Mouse (Mus musculus): ENCODE results near the gene Stard3. TPM values are rescaled to one million over a fixed set of nuclear protein-coding genes. Genes with fewer than 3 reads are reported as not detected.

The Stard3 gene
- total and polyA plus RNA-seq, 3 experiments = 53.0 to 62.5 TPM; not detected in 1

DNA sequence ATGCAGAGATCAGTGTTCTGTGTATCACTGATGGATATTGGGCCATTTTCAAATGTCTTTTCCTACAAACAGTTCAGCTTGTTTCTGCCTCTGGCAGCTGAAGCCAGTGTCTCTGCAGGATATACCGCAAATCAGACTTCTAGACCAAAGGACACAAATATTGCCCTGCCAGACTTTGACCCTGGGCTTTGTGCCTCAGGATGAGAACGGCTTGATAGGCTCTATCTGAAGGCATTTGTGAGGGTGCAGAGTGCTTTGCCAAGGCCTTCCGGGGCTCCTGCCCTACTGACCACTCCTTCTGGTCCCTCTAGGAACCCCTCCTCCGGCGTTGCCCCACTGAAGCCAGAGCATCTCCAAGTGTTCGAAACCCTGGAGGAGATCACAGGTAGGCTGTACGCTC, 68.4 kb downstream of the Stard3 start:
- Histone ChIP-seq H3K9ac (ENCODE audit: control insufficient read depth, low read depth, low read length, poor library complexity, severe bottlenecking) (no peak overlapping the region), H3K79me2 (ENCODE audit: control insufficient read depth, insufficient read depth, low read length, poor library complexity) (no peaks in the 10 kb centered on the region), H3K4me3 (ENCODE audit: control insufficient read depth in 1 of 2, insufficient read depth in 1 of 2, low read depth in 2 of 2, low read length in 2 of 2) (no peak overlapping the region), H3K27ac (ENCODE audit: control insufficient read depth, low read depth, low read length) (no peak overlapping the region), H3K36me3 (ENCODE audit: control insufficient read depth in 1 of 2, insufficient read depth in 2 of 2, low read length in 2 of 2) (no peaks in the 10 kb centered on the region), H3K9me3 (replicated peaks; ENCODE audit: insufficient read depth, low read length) (no peaks in the 10 kb centered on the region), H3K27me3 (ENCODE audit: control insufficient read depth in 1 of 2, insufficient read depth in 2 of 2, low read length in 2 of 2) (peaks cover 14 to 15% of the 10 kb centered on the region in 2 experiments), H3K4me1 (ENCODE audit: control insufficient read depth in 1 of 2, insufficient read depth in 2 of 2, low read length in 2 of 2) (no peaks in the 10 kb centered on the region)
- DNase-seq (ENCODE audit: low read depth, low spot score) = no peak
- no peak for TF ChIP-seq USF2 (IDR thresholded peaks at IDR 0.05; ENCODE audit: borderline replicate concordance in 1 of 2, insufficient read depth in 1 of 2, low read depth in 1 of 2, low read length in 2 of 2)
- TF ChIP-seq MYB (IDR thresholded peaks at IDR 0.05; ENCODE audit: low read depth, low read length) = no peak
- no peak for TF ChIP-seq MXI1 (IDR thresholded peaks at IDR 0.05; ENCODE audit: low read depth, low read length)
- no peak for TF ChIP-seq GATA1 (IDR thresholded peaks at IDR 0.05; ENCODE audit: low read depth, low read length)
- TF ChIP-seq E2F4 (IDR thresholded peaks at IDR 0.05; ENCODE audit: borderline replicate concordance, low read depth, low read length) = no peak
- no peak for TF ChIP-seq TCF12 (IDR thresholded peaks at IDR 0.05; ENCODE audit: low read depth, low read length)
- TF ChIP-seq BHLHE40 (IDR thresholded peaks at IDR 0.05; ENCODE audit: borderline replicate concordance, low read depth, low read length) = no peak
- no peak for TF ChIP-seq ZC3H11A (IDR thresholded peaks at IDR 0.05; ENCODE audit: low read depth, low read length)
- no peak for TF ChIP-seq ZMIZ1 (IDR thresholded peaks at IDR 0.05; ENCODE audit: low read depth, low read length)
- no peak for TF ChIP-seq MAX (IDR thresholded peaks at IDR 0.05; ENCODE audit: low read length)
- no peak for TF ChIP-seq CHD2 (IDR thresholded peaks at IDR 0.05; ENCODE audit: low read length)
- no peak for TF ChIP-seq EP300 (IDR thresholded peaks at IDR 0.05; ENCODE audit: low read depth in 1 of 2, low read length in 2 of 2)
- TF ChIP-seq MAZ (IDR thresholded peaks at IDR 0.05; ENCODE audit: low read depth, low read length) = no peak
- no peak for TF ChIP-seq CHD1 (IDR thresholded peaks at IDR 0.05; ENCODE audit: low read depth, low read length)

DNA sequence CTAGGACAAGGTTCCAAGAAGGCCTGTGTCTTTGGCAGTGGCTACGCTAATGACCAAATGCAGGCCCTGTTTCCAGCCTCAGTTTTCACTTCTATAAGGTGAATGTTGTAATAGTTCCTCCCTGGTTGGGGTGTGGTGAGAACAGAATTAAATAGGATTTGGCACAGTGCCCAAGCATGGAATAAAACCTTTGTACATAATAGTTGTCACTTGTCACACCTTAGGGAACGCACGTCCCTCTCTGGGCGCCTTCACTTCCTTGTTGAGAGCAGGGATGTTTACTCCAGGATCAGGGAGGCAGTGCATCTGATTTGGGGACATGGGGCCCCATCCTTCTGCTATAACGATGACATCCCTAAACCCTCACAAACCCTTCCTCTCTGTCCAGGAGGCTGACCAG, 70.3 kb downstream of the Stard3 start:
- Histone ChIP-seq H3K79me2 (ENCODE audit: control insufficient read depth, insufficient read depth, low read length, poor library complexity) (no peaks in the 10 kb centered on the region), H3K27ac (ENCODE audit: control insufficient read depth, low read depth, low read length) (no peak overlapping the region), H3K4me3 (ENCODE audit: control insufficient read depth in 1 of 2, insufficient read depth in 1 of 2, low read depth in 2 of 2, low read length in 2 of 2) (no peak overlapping the region), H3K9ac (ENCODE audit: control insufficient read depth, low read depth, low read length, poor library complexity, severe bottlenecking) (no peak overlapping the region), H3K36me3 (ENCODE audit: control insufficient read depth in 1 of 2, insufficient read depth in 2 of 2, low read length in 2 of 2) (no peaks in the 10 kb centered on the region), H3K9me3 (replicated peaks; ENCODE audit: insufficient read depth, low read length) (no peaks in the 10 kb centered on the region), H3K27me3 (ENCODE audit: control insufficient read depth in 1 of 2, insufficient read depth in 2 of 2, low read length in 2 of 2) (peaks cover 13 to 16% of the 10 kb centered on the region in 2 experiments), H3K4me1 (ENCODE audit: control insufficient read depth in 1 of 2, insufficient read depth in 2 of 2, low read length in 2 of 2) (no peaks in the 10 kb centered on the region)
- DNase-seq (ENCODE audit: low read depth, low spot score) = no peak
- TF ChIP-seq RAD21 (IDR thresholded peaks at IDR 0.05; ENCODE audit: low read depth, low read length) (no peak), E2F4 (IDR thresholded peaks at IDR 0.05; ENCODE audit: borderline replicate concordance, low read depth, low read length) (no peak), SIN3A (IDR thresholded peaks at IDR 0.05; ENCODE audit: low read length) (no peak), EP300 (IDR thresholded peaks at IDR 0.05; ENCODE audit: low read depth in 1 of 2, low read length in 2 of 2) (no peak), BHLHE40 (IDR thresholded peaks at IDR 0.05; ENCODE audit: borderline replicate concordance, low read depth, low read length) (no peak), ZC3H11A (IDR thresholded peaks at IDR 0.05; ENCODE audit: low read depth, low read length) (no peak), UBTF (IDR thresholded peaks at IDR 0.05; ENCODE audit: borderline replicate concordance, insufficient read depth, low read depth, low read length) (no peak), POLR2A (IDR thresholded peaks at IDR 0.05; ENCODE audit: control insufficient read depth in 1 of 2, insufficient read depth in 1 of 2, low read depth in 1 of 2, low read length in 2 of 2, poor library complexity in 1 of 2) (no peak), MAFK (IDR thresholded peaks at IDR 0.05; ENCODE audit: borderline replicate concordance, low read depth, low read length) (no peak)

Other genes starting within 250 kb of the Stard3 start
- gene Fbxl20, start 208.0 kb upstream of the Stard3 start, total RNA-seq (2012; rRNA removed) = 4.4 and 6.0 TPM in 2 replicates
- 1 to 10 TPM in 1 of 2 experiments, not detected in 1; 10.0 TPM for gene Fbxl20, start 208.0 kb upstream of the Stard3 start, polyA plus RNA-seq (2012; ENCODE audit: insufficient read depth in 1 of 2, insufficient read length in 2 of 2, low read depth in 1 of 2, low replicate concordance in 2 of 2, missing spikeins in 1 of 2)
- 39.9 and 43.6 TPM in 2 replicates for gene Med1, start 165.1 kb upstream of the Stard3 start, total RNA-seq (2012; rRNA removed)
- 100 to 1,000 TPM in 1 of 2 experiments, 10 to 100 TPM in 1; 58.6 to 122 TPM for gene Med1, start 165.1 kb upstream of the Stard3 start, polyA plus RNA-seq (2012; ENCODE audit: insufficient read depth in 1 of 2, insufficient read length in 2 of 2, low read depth in 1 of 2, low replicate concordance in 2 of 2, missing spikeins in 1 of 2)
- gene Cdk12, start 155.3 kb upstream of the Stard3 start, total RNA-seq (2012; rRNA removed) = 34.3 and 35.2 TPM in 2 replicates
- gene Cdk12, start 155.3 kb upstream of the Stard3 start, polyA plus RNA-seq (2012; ENCODE audit: insufficient read depth in 1 of 2, insufficient read length in 2 of 2, low read depth in 1 of 2, low replicate concordance in 2 of 2, missing spikeins in 1 of 2) = 10 to 100 TPM; 34.6 to 45.5 TPM
- not detected in 2 replicates for gene Neurod2, start 28.7 kb upstream of the Stard3 start, total RNA-seq (2012; rRNA removed)
- gene Neurod2, start 28.7 kb upstream of the Stard3 start, polyA plus RNA-seq (2012; ENCODE audit: insufficient read depth in 1 of 2, insufficient read length in 2 of 2, low read depth in 1 of 2, low replicate concordance in 2 of 2, missing spikeins in 1 of 2) = not detected
- 25.4 and 35.2 TPM in 2 replicates for gene Ppp1r1b, start 10.0 kb upstream of the Stard3 start, total RNA-seq (2012; rRNA removed)
- 100 to 1,000 TPM in 1 of 2 experiments, not detected in 1; 114 TPM for gene Ppp1r1b, start 10.0 kb upstream of the Stard3 start, polyA plus RNA-seq (2012; ENCODE audit: insufficient read depth in 1 of 2, insufficient read length in 2 of 2, low read depth in 1 of 2, low replicate concordance in 2 of 2, missing spikeins in 1 of 2)
- gene Tcap, start 25.4 kb downstream of the Stard3 start, total RNA-seq (2012; rRNA removed) = not detected in 2 replicates
- gene Tcap, start 25.4 kb downstream of the Stard3 start, polyA plus RNA-seq (2012; ENCODE audit: insufficient read depth in 1 of 2, insufficient read length in 2 of 2, low read depth in 1 of 2, low replicate concordance in 2 of 2, missing spikeins in 1 of 2) = under 1 TPM in 1 of 2 experiments, not detected in 1; 0.07 TPM
- not detected in 2 replicates for gene Pnmt, start 28.1 kb downstream of the Stard3 start, total RNA-seq (2012; rRNA removed)
- not detected for gene Pnmt, start 28.1 kb downstream of the Stard3 start, polyA plus RNA-seq (2012; ENCODE audit: insufficient read depth in 1 of 2, insufficient read length in 2 of 2, low read depth in 1 of 2, low replicate concordance in 2 of 2, missing spikeins in 1 of 2)
- gene Pgap3, start 42.1 kb downstream of the Stard3 start, total RNA-seq (2012; rRNA removed) = 5.9 and 7.4 TPM in 2 replicates
- 1 to 10 TPM in 1 of 2 experiments, not detected in 1; 8.4 TPM for gene Pgap3, start 42.1 kb downstream of the Stard3 start, polyA plus RNA-seq (2012; ENCODE audit: insufficient read depth in 1 of 2, insufficient read length in 2 of 2, low read depth in 1 of 2, low replicate concordance in 2 of 2, missing spikeins in 1 of 2)
- gene Erbb2, start 54.1 kb downstream of the Stard3 start, total RNA-seq (2012; rRNA removed) = not detected in 2 replicates
- not detected for gene Erbb2, start 54.1 kb downstream of the Stard3 start, polyA plus RNA-seq (2012; ENCODE audit: insufficient read depth in 1 of 2, insufficient read length in 2 of 2, low read depth in 1 of 2, low replicate concordance in 2 of 2, missing spikeins in 1 of 2)
- gene Mien1, start 80.6 kb downstream of the Stard3 start, total RNA-seq (2012; rRNA removed) = 74.0 and 93.2 TPM in 2 replicates
- gene Mien1, start 80.6 kb downstream of the Stard3 start, polyA plus RNA-seq (2012; ENCODE audit: insufficient read depth in 1 of 2, insufficient read length in 2 of 2, low read depth in 1 of 2, low replicate concordance in 2 of 2, missing spikeins in 1 of 2) = 10 to 100 TPM in 1 of 2 experiments, not detected in 1; 71.6 TPM
- gene Grb7, start 88.0 kb downstream of the Stard3 start, total RNA-seq (2012; rRNA removed) = not detected in 2 replicates
- gene Grb7, start 88.0 kb downstream of the Stard3 start, polyA plus RNA-seq (2012; ENCODE audit: insufficient read depth in 1 of 2, insufficient read length in 2 of 2, low read depth in 1 of 2, low replicate concordance in 2 of 2, missing spikeins in 1 of 2) = under 1 TPM in 1 of 2 experiments, not detected in 1; 0.21 TPM
- gene Ikzf3, start 187.7 kb downstream of the Stard3 start, total RNA-seq (2012; rRNA removed) = 0.12 TPM in 1 of 2 replicates, not detected in the other
- gene Ikzf3, start 187.7 kb downstream of the Stard3 start, polyA plus RNA-seq (2012; ENCODE audit: insufficient read depth in 1 of 2, insufficient read length in 2 of 2, low read depth in 1 of 2, low replicate concordance in 2 of 2, missing spikeins in 1 of 2) = not detected
- gene Zpbp2, start 192.7 kb downstream of the Stard3 start, total RNA-seq (2012; rRNA removed) = 0.12 and 0.42 TPM in 2 replicates
- gene Zpbp2, start 192.7 kb downstream of the Stard3 start, polyA plus RNA-seq (2012; ENCODE audit: insufficient read depth in 1 of 2, insufficient read length in 2 of 2, low read depth in 1 of 2, low replicate concordance in 2 of 2, missing spikeins in 1 of 2) = under 1 TPM in 1 of 2 experiments, not detected in 1; 0.58 TPM
- gene Ormdl3, start 229.0 kb downstream of the Stard3 start, total RNA-seq (2012; rRNA removed) = 60.3 and 93.7 TPM in 2 replicates
- 10 to 100 TPM in 1 of 2 experiments, not detected in 1; 52.7 TPM for gene Ormdl3, start 229.0 kb downstream of the Stard3 start, polyA plus RNA-seq (2012; ENCODE audit: insufficient read depth in 1 of 2, insufficient read length in 2 of 2, low read depth in 1 of 2, low replicate concordance in 2 of 2, missing spikeins in 1 of 2)
- not detected in 2 replicates for gene Lrrc3c, start 239.9 kb downstream of the Stard3 start, total RNA-seq (2012; rRNA removed)
- not detected for gene Lrrc3c, start 239.9 kb downstream of the Stard3 start, polyA plus RNA-seq (2012; ENCODE audit: insufficient read depth in 1 of 2, insufficient read length in 2 of 2, low read depth in 1 of 2, low replicate concordance in 2 of 2, missing spikeins in 1 of 2)